Mouse (Mus musculus) lung, adult 2 months (tissue): ENCODE data around the gene Angptl2.

Experiments used
- CTCF ChIP-seq: fragments of 200-500 bp; IDR thresholded peaks from 2 replicates; pipeline ENCODE4 v1.5.1; 2011; ENCODE audit warnings: mild to moderate bottlenecking, low read length, control low read depth; ENCODE audit not compliant: insufficient read depth
- POLR2A ChIP-seq: fragments of 200-500 bp; IDR thresholded peaks from 2 replicates; pipeline ENCODE4 v1.6.1; 2011; ENCODE audit warnings: low read depth, mild to moderate bottlenecking, control low read depth, low read length, borderline replicate concordance; ENCODE audit errors: extremely low read depth

- TF ChIP-seq CTCF: no peak
- no peak for TF ChIP-seq POLR2A
These were observed 31.2 kb upstream of the Angptl2 start for GRCm38 (mm10) chr2:33184641-33185040.
